Mouse (Mus musculus) right cerebral cortex, postnatal 4 days (tissue): Measurements from ENCODE around the gene Pdlim4.
"Not testable (repeated sequence)": the region's sequence is repeated elsewhere in the genome, so short reads cannot be mapped to it uniquely, and the experiment has no call there.

Source experiments
- DNase-seq: peaks from one replicate; pipeline ENCODE4 v3.0.0-alpha.2; 2022

Gene Pdlim4

DNA sequence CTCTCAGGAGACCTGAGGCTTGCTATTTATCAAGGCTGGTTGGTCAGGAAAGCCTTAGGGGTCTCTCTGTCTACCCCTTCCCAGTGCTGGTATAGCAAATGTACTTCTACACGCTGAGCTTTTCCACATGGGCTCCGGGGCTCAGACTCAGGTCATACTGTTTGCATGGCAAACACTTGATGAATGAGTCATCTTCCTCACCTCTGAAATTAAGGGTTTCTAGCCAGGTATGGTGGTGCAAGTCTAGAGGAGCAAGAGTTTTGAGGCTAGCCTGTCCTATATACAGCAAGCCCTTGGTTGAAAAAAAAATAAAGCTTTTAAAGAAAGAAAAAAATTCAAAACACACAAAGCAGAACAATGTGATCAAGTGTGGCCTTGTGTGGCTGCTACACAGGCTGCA lies 57.6 kb downstream of the Pdlim4 start:
- DNase-seq, result no peak

DNA sequence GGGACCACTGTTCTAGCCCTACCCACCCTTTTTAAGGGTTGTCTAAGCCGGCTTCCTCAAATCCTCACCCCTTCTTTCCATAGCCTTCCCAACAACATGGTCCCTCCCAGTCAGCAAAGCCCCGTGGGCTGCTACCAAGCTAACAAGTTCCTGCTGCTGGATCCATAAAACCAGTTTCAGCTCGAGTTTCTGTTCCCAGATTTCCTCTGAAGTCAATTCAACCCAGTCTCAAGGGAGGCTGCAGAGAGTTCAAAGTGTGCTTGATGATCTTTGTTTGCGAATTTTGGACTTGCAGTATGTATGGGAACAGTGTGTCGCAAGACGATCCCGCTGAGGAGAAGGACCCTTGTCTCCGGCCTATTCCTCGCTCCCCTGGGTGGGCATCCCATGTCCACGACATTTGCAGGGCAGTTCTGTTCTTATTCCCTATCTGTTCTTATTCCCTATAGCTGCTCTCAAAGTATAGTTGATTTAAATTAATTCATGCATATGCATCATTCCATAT lies 60.3 kb downstream of the Pdlim4 start:
- DNase-seq, result no peak

DNA sequence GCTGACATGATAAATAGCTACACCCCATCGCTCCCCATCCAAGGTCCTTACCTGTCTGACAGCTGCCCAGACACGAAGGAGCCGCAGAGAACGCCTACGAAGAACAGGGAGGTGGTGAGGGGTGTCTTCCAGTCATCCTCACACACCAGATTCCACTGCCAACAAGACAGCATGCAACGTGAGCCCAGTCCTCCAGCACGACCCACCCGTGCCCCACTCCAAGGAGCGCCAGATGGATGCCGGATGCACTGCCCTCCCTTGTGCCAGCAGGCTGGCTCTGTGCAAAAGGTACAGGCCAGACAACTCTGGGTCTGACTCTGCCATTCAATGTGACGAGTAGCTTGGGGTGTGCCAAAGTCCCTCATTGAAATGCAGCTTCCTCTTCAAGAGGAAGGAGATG lies 61.1 kb downstream of the Pdlim4 start:
- DNase-seq, result no peak

DNA sequence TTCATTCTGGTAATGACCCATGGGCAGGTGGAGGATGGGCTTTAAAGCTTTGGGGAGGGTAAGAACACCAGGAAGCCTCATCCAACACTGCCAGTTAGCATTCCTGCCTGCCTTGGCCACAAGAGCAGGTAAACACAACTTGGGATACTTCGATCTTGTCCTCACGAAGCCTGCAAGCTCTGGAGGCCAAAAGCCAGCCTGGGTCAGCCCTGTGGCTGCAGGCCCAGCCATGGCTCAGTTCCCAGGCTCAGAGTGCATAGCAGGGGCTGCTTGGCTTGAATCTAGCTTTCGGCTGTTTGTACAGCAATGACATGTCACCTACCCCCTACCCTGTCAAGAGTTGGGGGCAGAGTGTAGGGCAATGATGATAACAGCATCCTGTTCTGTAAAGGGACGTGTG lies 61.9 kb downstream of the Pdlim4 start:
- DNase-seq, result no peak

DNA sequence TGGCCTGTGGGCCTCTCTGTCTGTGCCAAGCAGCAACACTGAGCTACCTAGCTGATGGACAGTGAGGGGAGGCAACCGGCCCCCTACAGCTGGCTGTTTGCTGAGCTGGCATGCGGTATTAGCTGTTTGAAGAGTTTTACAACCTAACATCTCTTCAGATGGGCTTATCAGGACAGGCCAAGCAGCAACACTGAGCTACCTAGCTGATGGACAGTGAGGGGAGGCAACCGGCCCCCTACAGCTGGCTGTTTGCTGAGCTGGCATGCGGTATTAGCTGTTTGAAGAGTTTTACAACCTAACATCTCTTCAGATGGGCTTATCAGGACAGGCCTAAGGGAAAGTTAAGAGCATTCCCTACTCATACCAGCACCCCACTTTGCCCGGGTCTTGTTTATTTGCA lies 62.5 kb downstream of the Pdlim4 start:
- DNase-seq, result not testable (repeated sequence)
